Mouse (Mus musculus): ENCODE measurements at regions not wholly inside any gene's neighbourhood (a gene's known extent, or its start where the extent isn't known, plus 50 kb on each side); places are given as distances from the start of the nearest gene placed in this dataset. TPM values are rescaled to one million over a fixed set of nuclear protein-coding genes. Genes with fewer than 3 reads are reported as not detected.

- DNase-seq (ENCODE audit: low spot score in 2 of 2), result no peak
Observed at GRCm38 (mm10) chr8:34225011-34225890, 113.7 kb upstream of the Gm10131 start.

GRCm38 (mm10) chr8:34222187-34222586, 110.7 kb upstream of the Gm10131 start:
- DNase-seq (ENCODE audit: low spot score in 2 of 2), result no peak

Small RNA genes lying in the stretch of these regions (microRNA-seq; reads per million reads assigned to microRNA genes)
- not detected for gene Gm23177

All from adrenal gland, postnatal 4 days (tissue).